In the genomic region with DNA sequence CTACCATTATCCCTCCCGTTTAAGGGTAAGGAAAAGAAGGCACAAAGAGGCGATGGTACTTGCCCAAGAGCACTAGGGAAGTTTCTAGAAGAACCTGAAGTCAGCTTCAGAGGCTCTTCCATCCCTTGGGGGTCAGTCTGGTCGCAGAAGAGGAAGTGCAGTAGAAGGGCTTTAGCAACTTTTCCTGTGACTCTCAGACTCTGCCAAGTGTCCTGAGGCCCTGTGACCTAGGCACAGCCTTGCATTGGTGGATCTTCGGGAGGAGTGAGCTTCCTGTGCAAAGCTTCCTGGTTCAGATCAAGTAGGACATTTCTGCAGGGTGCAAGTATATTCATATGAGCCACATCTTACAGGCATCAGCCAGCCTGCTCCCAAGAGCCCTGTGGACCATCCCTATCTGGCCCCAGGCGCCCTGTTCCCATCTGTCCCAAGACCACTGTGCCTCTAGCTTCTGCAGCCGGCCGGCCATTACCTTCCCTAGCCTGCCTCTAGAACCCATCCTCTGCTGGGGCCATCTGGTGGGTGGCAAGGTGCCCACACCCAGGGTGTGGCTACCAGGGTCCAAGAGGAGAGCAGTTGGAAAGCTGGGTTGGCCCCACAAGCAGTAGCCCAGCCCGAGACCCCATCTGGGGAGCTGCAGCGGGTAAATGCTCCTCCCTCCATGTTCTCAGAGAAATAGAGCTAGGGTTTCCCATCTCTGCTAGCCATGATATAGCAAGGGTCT, we compare ENCODE assay signal across 14 mouse cellular contexts.
DNase-seq lines count a peak whose midpoint lies in the region; ATAC-seq and TF ChIP-seq lines count a peak whose summit lies in the region.
"Had no signal": no experiment of that assay in that cellular context is flagged by ENCODE, and none has a peak within 500 bp of the region (broad histone marks: within the 10 kb centered on the region; RNA-seq: fewer than 3 reads in every experiment).

No protein-coding gene starts in this region.

- DNase-seq in heart, adult 9 months (ENCODE audit: low spot score in 2 of 2): peak; percentile 3
- DNase-seq in liver, postnatal 0 days: no peak
- DNase-seq in liver (no peak), MEL (ENCODE audit: low read depth, low spot score) (peak; percentile 17)
- peak; percentile 40 for DNase-seq in lung, postnatal 36 days
- no peak for DNase-seq in adrenal gland, adult 8-10 months

- no peaks in the 10 kb centered on the region for H3K79me2 ChIP-seq in MEL (ENCODE audit: control insufficient read depth, insufficient read depth, low read length, poor library complexity)

- H3K36me3 ChIP-seq in heart, embryonic 12.5 days: no peaks in the 10 kb centered on the region
- H3K36me3 ChIP-seq in liver, postnatal 0 days (replicated peaks; ENCODE audit: insufficient read depth, low read length): no peaks in the 10 kb centered on the region
- peaks cover 0 to 5% of the 10 kb centered on the region in 2 experiments; a peak in 2 of 4 replicates for H3K36me3 ChIP-seq in MEL (ENCODE audit: control insufficient read depth in 1 of 2, insufficient read depth in 2 of 2, low read length in 2 of 2)
- H3K36me3 ChIP-seq: embryonic facial prominence, embryonic 12.5 days; forebrain, embryonic 15.5 days; heart, embryonic 15.5 days; hindbrain, embryonic 13.5 days; limb, embryonic 13.5 days; midbrain, embryonic 13.5 days had no signal

- no peak for TF ChIP-seq EP300 in liver, postnatal 0 days (IDR thresholded peaks at IDR 0.05; ENCODE audit: low read depth)
- TF ChIP-seq EP300 in MEL (IDR thresholded peaks at IDR 0.05; ENCODE audit: low read depth in 1 of 2, low read length in 2 of 2): no peak

- H3K4me3 ChIP-seq in heart, embryonic 12.5 days: no peak overlapping the region
- no peak overlapping the region for H3K4me3 ChIP-seq in liver, postnatal 0 days (ENCODE audit: low read depth, low read length)
- H3K4me3 ChIP-seq in MEL (ENCODE audit: control insufficient read depth in 1 of 2, insufficient read depth in 1 of 2, low read depth in 2 of 2, low read length in 2 of 2): no peak overlapping the region
- H3K4me3 ChIP-seq: embryonic facial prominence, embryonic 12.5 days; forebrain, embryonic 15.5 days; heart, embryonic 15.5 days; hindbrain, embryonic 13.5 days; limb, embryonic 13.5 days; midbrain, embryonic 13.5 days had no signal

- TF ChIP-seq POLR2A in MEL (IDR thresholded peaks at IDR 0.05; ENCODE audit: control insufficient read depth in 1 of 2, insufficient read depth in 1 of 2, low read depth in 1 of 2, low read length in 2 of 2, poor library complexity in 1 of 2): no peak

- H3K4me2 ChIP-seq in heart, embryonic 12.5 days: no peak overlapping the region
- no peak overlapping the region for H3K4me2 ChIP-seq in liver, postnatal 0 days (ENCODE audit: low read depth, low read length)
- H3K4me2 ChIP-seq: embryonic facial prominence, embryonic 12.5 days; forebrain, embryonic 15.5 days; heart, embryonic 15.5 days; hindbrain, embryonic 13.5 days; limb, embryonic 13.5 days; midbrain, embryonic 13.5 days had no signal

- H3K9me3 ChIP-seq in heart, embryonic 12.5 days (replicated peaks): no peaks in the 10 kb centered on the region
- no peaks in the 10 kb centered on the region for H3K9me3 ChIP-seq in liver, postnatal 0 days (ENCODE audit: low read length)
- H3K9me3 ChIP-seq in MEL (replicated peaks; ENCODE audit: insufficient read depth, low read length): no peaks in the 10 kb centered on the region
- H3K9me3 ChIP-seq: embryonic facial prominence, embryonic 12.5 days; forebrain, embryonic 15.5 days; heart, embryonic 15.5 days; hindbrain, embryonic 13.5 days; limb, embryonic 13.5 days; midbrain, embryonic 13.5 days had no signal

- H3K4me1 ChIP-seq in heart, embryonic 12.5 days (replicated peaks): peaks cover 10% of the 10 kb centered on the region
- H3K4me1 ChIP-seq in liver, postnatal 0 days (ENCODE audit: insufficient read depth): 0 out of 2 replicates have a peak, but pooled peaks cover 4% of the 10 kb centered on the region
- H3K4me1 ChIP-seq in MEL (ENCODE audit: control insufficient read depth in 1 of 2, insufficient read depth in 2 of 2, low read length in 2 of 2): peaks cover 3 to 11% of the 10 kb centered on the region in 2 experiments; a peak in 3 of 4 replicates
- H3K4me1 ChIP-seq: embryonic facial prominence, embryonic 12.5 days; heart, embryonic 15.5 days had no signal

- H3K9ac ChIP-seq in heart, embryonic 12.5 days: no peak overlapping the region
- no peak overlapping the region for H3K9ac ChIP-seq in liver, postnatal 0 days (replicated peaks)
- H3K9ac ChIP-seq in MEL (ENCODE audit: control insufficient read depth, low read depth, low read length, poor library complexity, severe bottlenecking): no peak overlapping the region
- H3K9ac ChIP-seq: embryonic facial prominence, embryonic 12.5 days; forebrain, embryonic 15.5 days; heart, embryonic 15.5 days; hindbrain, embryonic 13.5 days; limb, embryonic 13.5 days; midbrain, embryonic 13.5 days had no signal

- no peak for TF ChIP-seq RAD21 in MEL (IDR thresholded peaks at IDR 0.05; ENCODE audit: low read depth, low read length)

- WGBS in heart, embryonic 12.5 days: 78% methylated on average over 9 of the region's 9 CpGs
- 65% methylated on average over 9 of the region's 9 CpGs for WGBS in liver, postnatal 0 days (ENCODE audit: insufficient replicate concordance)

- ATAC-seq in heart, embryonic 12.5 days (ENCODE audit: insufficient number of reproducible peaks, low FRiP score): no peak
- peak; percentile 68; the same call in 1 of the 2 replicates for ATAC-seq in liver, postnatal 0 days
- ATAC-seq: forebrain, embryonic 15.5 days; intestine, embryonic 16.5 days; midbrain, embryonic 13.5 days had no signal

- no peak for TF ChIP-seq CTCF in liver, postnatal 0 days (IDR thresholded peaks at IDR 0.05; ENCODE audit: low read depth)
- TF ChIP-seq CTCF in MEL (IDR thresholded peaks at IDR 0.05 in 2 of 3, conservative IDR thresholded peaks at IDR 0.05 in 1 of 3; ENCODE audit: control insufficient read depth in 1 of 3, insufficient read depth in 1 of 3, low read depth in 2 of 3, low read length in 3 of 3, poor library complexity in 1 of 3, severe bottlenecking in 1 of 3): no peak

- no peak overlapping the region for H3K27ac ChIP-seq in heart, embryonic 12.5 days (ENCODE audit: poor library complexity, severe bottlenecking)
- peak overlapping the region; percentile 57; the same call in 1 of the 2 replicates for H3K27ac ChIP-seq in liver, postnatal 0 days (ENCODE audit: low read depth)
- H3K27ac ChIP-seq in MEL (ENCODE audit: control insufficient read depth, low read depth, low read length): no peak overlapping the region
- H3K27ac ChIP-seq: embryonic facial prominence, embryonic 12.5 days; forebrain, embryonic 15.5 days; heart, embryonic 15.5 days; hindbrain, embryonic 13.5 days; limb, embryonic 13.5 days; midbrain, embryonic 13.5 days had no signal

- peaks cover 26% of the 10 kb centered on the region for H3K27me3 ChIP-seq in heart, embryonic 12.5 days (replicated peaks)
- H3K27me3 ChIP-seq in liver, postnatal 0 days (ENCODE audit: insufficient read depth, low read length): no peaks in the 10 kb centered on the region
- peaks cover 5 to 7% of the 10 kb centered on the region in 2 experiments for H3K27me3 ChIP-seq in MEL (ENCODE audit: control insufficient read depth in 1 of 2, insufficient read depth in 2 of 2, low read length in 2 of 2)

TF ChIP-seq in MEL, 35 proteins besides CTCF, POLR2A, EP300 and RAD21:
- TF ChIP-seq ZC3H11A (IDR thresholded peaks at IDR 0.05; ENCODE audit: low read depth, low read length): no peak
- TF ChIP-seq MYC (IDR thresholded peaks at IDR 0.05; ENCODE audit: low read depth, low read length): no peak
- no peak for TF ChIP-seq CHD2 (IDR thresholded peaks at IDR 0.05; ENCODE audit: low read length)
- no peak for TF ChIP-seq USF1 (IDR thresholded peaks at IDR 0.05; ENCODE audit: low read depth, low read length)
- TF ChIP-seq SIN3A (IDR thresholded peaks at IDR 0.05; ENCODE audit: low read length): no peak
- TF ChIP-seq SMC3 (IDR thresholded peaks at IDR 0.05; ENCODE audit: low read depth, low read length): no peak
- no peak for TF ChIP-seq CHD1 (IDR thresholded peaks at IDR 0.05; ENCODE audit: low read depth, low read length)
- no peak for TF ChIP-seq MAZ (IDR thresholded peaks at IDR 0.05; ENCODE audit: low read depth, low read length)
- TF ChIP-seq KAT2A (conservative IDR thresholded peaks at IDR 0.05; ENCODE audit: low read depth, low read length): no peak
- no peak for TF ChIP-seq HCFC1 (IDR thresholded peaks at IDR 0.05; ENCODE audit: low read depth, low read length)
- no peak for TF ChIP-seq MAFK (IDR thresholded peaks at IDR 0.05; ENCODE audit: borderline replicate concordance, low read depth, low read length)

Comparison
In these comparisons a context has a peak if more than half of its experiments do, and no peak if none do; other contexts are left out.
1. DNase-seq: peak in heart, adult 9 months (2 of 2), MEL (single experiment) and lung, postnatal 36 days (single experiment); none in liver, postnatal 0 days (single experiment), liver (single experiment) and adrenal gland, adult 8-10 months (single experiment).